Mouse (Mus musculus) CD4-positive helper T cell, adult 2 months (primary cell): ENCODE results near the gene Mrc1.
"Not testable (repeated sequence)": the region's sequence is repeated elsewhere in the genome, so short reads cannot be mapped to it uniquely, and the experiment has no call there.

Source experiments
- DNase-seq: peaks from one replicate; pipeline ENCODE4 v3.0.0-alpha.2; 2012; ENCODE audit warnings: low read depth, missing footprints, low spot score

Mrc1 gene

GRCm38 (mm10) chr2:14229149-14229548 is at the start of gene Mrc1:
Gene Mrc1 (plus strand): TSS chr2:14229392.
- no peak for DNase-seq

- DNase-seq = no peak
Measured at GRCm38 (mm10) chr2:14184375-14184774, 44.8 kb upstream of the Mrc1 start.

GRCm38 (mm10) chr2:14190684-14191083 is 38.5 kb upstream of the Mrc1 start:
- no peak for DNase-seq

- DNase-seq = no peak
Measured at GRCm38 (mm10) chr2:14191601-14192000, 37.6 kb upstream of the Mrc1 start.

- no peak for DNase-seq
Measured at GRCm38 (mm10) chr2:14192046-14192445, 37.1 kb upstream of the Mrc1 start.

- not testable (repeated sequence) for DNase-seq
Measured at GRCm38 (mm10) chr2:14198325-14198903, 30.8 kb upstream of the Mrc1 start.

GRCm38 (mm10) chr2:14199621-14200020 is 29.6 kb upstream of the Mrc1 start:
- DNase-seq = no peak

- DNase-seq = not testable (repeated sequence)
Measured at GRCm38 (mm10) chr2:14200879-14201445, 28.2 kb upstream of the Mrc1 start.

- DNase-seq = no peak
Measured at GRCm38 (mm10) chr2:14204308-14204707, 24.9 kb upstream of the Mrc1 start.

GRCm38 (mm10) chr2:14206798-14207197 is 22.4 kb upstream of the Mrc1 start:
- DNase-seq = no peak

GRCm38 (mm10) chr2:14210731-14211130 is 18.5 kb upstream of the Mrc1 start:
- DNase-seq = no peak

- DNase-seq = no peak
Measured at GRCm38 (mm10) chr2:14211606-14212005, 17.6 kb upstream of the Mrc1 start.

- no peak for DNase-seq
Measured at GRCm38 (mm10) chr2:14214764-14215163, 14.4 kb upstream of the Mrc1 start.

- no peak for DNase-seq
Measured at GRCm38 (mm10) chr2:14216653-14217052, 12.5 kb upstream of the Mrc1 start.

GRCm38 (mm10) chr2:14218126-14218525 is 11.1 kb upstream of the Mrc1 start:
- DNase-seq = no peak

GRCm38 (mm10) chr2:14224387-14224786 is 4.8 kb upstream of the Mrc1 start:
- no peak for DNase-seq

GRCm38 (mm10) chr2:14228495-14228894 is 697 bp upstream of the Mrc1 start:
- DNase-seq = no peak

- no peak for DNase-seq
Measured at GRCm38 (mm10) chr2:14229979-14230378, 787 bp downstream of the Mrc1 start.

GRCm38 (mm10) chr2:14232897-14233296 is 3.7 kb downstream of the Mrc1 start:
- DNase-seq = no peak

- DNase-seq = no peak
Measured at GRCm38 (mm10) chr2:14233983-14234382, 4.8 kb downstream of the Mrc1 start.

- DNase-seq = no peak
Measured at GRCm38 (mm10) chr2:14235319-14235718, 6.1 kb downstream of the Mrc1 start.

- DNase-seq = no peak
Measured at GRCm38 (mm10) chr2:14236920-14237319, 7.7 kb downstream of the Mrc1 start.

GRCm38 (mm10) chr2:14237723-14238122 is 8.5 kb downstream of the Mrc1 start:
- no peak for DNase-seq

GRCm38 (mm10) chr2:14239151-14239550 is 10.0 kb downstream of the Mrc1 start:
- DNase-seq = no peak
